In genomic region chr6:122744505-122745249, GRCm38 (mm10) we compare ENCODE assay signal across 24 mouse cellular contexts. TPM values are rescaled to one million over a fixed set of nuclear protein-coding genes. Genes with fewer than 3 reads are reported as not detected.
DNase-seq lines count a peak whose midpoint lies in the region; ATAC-seq lines count a peak whose summit lies in the region.
"Had no signal": no experiment of that assay in that cellular context is flagged by ENCODE, and none has a peak within 500 bp of the region (broad histone marks: within the 10 kb centered on the region; RNA-seq: fewer than 3 reads in every experiment).

No protein-coding gene starts in this region.

- no peak for DNase-seq in frontal cortex, postnatal 14 days (ENCODE audit: low spot score in 2 of 2)
- DNase-seq in lung, postnatal 25 days (ENCODE audit: low spot score) = no peak
- DNase-seq in embryo, embryonic 10 days (ENCODE audit: low spot score) = peak; percentile 35
- DNase-seq in gastrocnemius, postnatal 4 days (ENCODE audit: low spot score in 2 of 2) = no peak
- DNase-seq: adrenal gland, postnatal 25 days; cerebellum, adult 11 months; cerebellum, postnatal 25 days; forebrain, postnatal 0 days; gastrocnemius, adult 2 months; heart, adult 11 months; heart, postnatal 36 days; kidney, adult 11 months; kidney, postnatal 14 days; liver, embryonic 13.5 days; lung, embryonic 14.5 days; midbrain, embryonic 14.5 days; right cerebral cortex, postnatal 14 days; spleen, adult 18-20 months; thymus, postnatal 25 days had no signal

- H3K27ac ChIP-seq in lung, embryonic 16.5 days (ENCODE audit: low read length) = no peak overlapping the region
- H3K27ac ChIP-seq: embryonic facial prominence, embryonic 12.5 days; gastrocnemius, adult 2 months; liver, embryonic 13.5 days had no signal

- no peak overlapping the region for H3K4me2 ChIP-seq in lung, embryonic 16.5 days (ENCODE audit: low read depth, low read length)
- H3K4me2 ChIP-seq: embryonic facial prominence, embryonic 12.5 days; liver, embryonic 13.5 days; lung, embryonic 14.5 days had no signal

- no peak overlapping the region for H3K9ac ChIP-seq in lung, embryonic 16.5 days (ENCODE audit: low read length)
- H3K9ac ChIP-seq: embryonic facial prominence, embryonic 12.5 days; forebrain, postnatal 0 days; liver, embryonic 13.5 days; lung, embryonic 14.5 days had no signal

- no peak overlapping the region for H3K4me3 ChIP-seq in lung, embryonic 16.5 days (ENCODE audit: low read length)
- H3K4me3 ChIP-seq: embryonic facial prominence, embryonic 12.5 days; gastrocnemius, adult 2 months; liver, embryonic 13.5 days; myocyte had no signal

- H3K9me3 ChIP-seq in lung, embryonic 16.5 days (ENCODE audit: control insufficient read depth, low read length) = no peaks in the 10 kb centered on the region
- H3K9me3 ChIP-seq: embryonic facial prominence, embryonic 12.5 days; liver, embryonic 13.5 days had no signal

- 38% methylated on average over 10 of the region's 10 CpGs for WGBS in lung, embryonic 16.5 days

- H3K4me1 ChIP-seq in lung, embryonic 16.5 days (replicated peaks; ENCODE audit: control insufficient read depth, insufficient read depth, low read length) = peaks cover 2% of the 10 kb centered on the region; the same call in 1 of the 2 replicates

- H3K27me3 ChIP-seq in lung, embryonic 16.5 days (ENCODE audit: control insufficient read depth, insufficient read depth, low read depth, low read length) = peaks cover 10% of the 10 kb centered on the region

- H3K36me3 ChIP-seq in lung, embryonic 16.5 days (ENCODE audit: control insufficient read depth, insufficient read depth, low read length) = no peaks in the 10 kb centered on the region
- H3K36me3 ChIP-seq: embryonic facial prominence, embryonic 12.5 days; liver, embryonic 13.5 days had no signal

- 0 out of 2 replicates have a peak, but pooled peaks have one; percentile 6 for ATAC-seq in frontal cortex, adult (ENCODE audit: low TSS enrichment)
- 0 out of 2 replicates have a peak, but pooled peaks have one; percentile 24 for ATAC-seq in lung, embryonic 16.5 days (ENCODE audit: low read depth)
- ATAC-seq in granulocyte monocyte progenitor cell, adult 5-6 weeks (replicated peaks; ENCODE audit: poor library complexity, severe bottlenecking) = no peak
- ATAC-seq: forebrain, postnatal 0 days had no signal

RNA-seq across cellular contexts. Expression of gene Nanog, which starts 37.4 kb away (rescaled TPM):
- 0.28 and 0.54 TPM in 2 replicates for polyA plus RNA-seq in lung, embryonic 16.5 days (2015; fragmentation: Nextera tagmentation; extraction: Ambion mirVana)
- not detected for total RNA-seq in gastrocnemius, postnatal 4 days (2021)
- total RNA-seq in granulocyte monocyte progenitor cell, adult 5-6 weeks (2014; fragmentation: Nextera tagmentation) = not detected in 2 replicates
- total RNA-seq in granulocyte monocyte progenitor cell, adult 5-6 weeks (2017) = not detected in 2 replicates
- total RNA-seq: adrenal gland, postnatal 25 days; forebrain, postnatal 0 days; gastrocnemius, adult 2 months; heart, postnatal 36 days had no signal
- polyA plus RNA-seq: liver, embryonic 13.5 days; midbrain, embryonic 14.5 days had no signal

RNA-seq across cellular contexts. Expression of gene Slc2a3, which starts 56.8 kb away (rescaled TPM):
- 6.9 and 7.5 TPM in 2 replicates for polyA plus RNA-seq in lung, embryonic 16.5 days (2015; fragmentation: Nextera tagmentation; extraction: Ambion mirVana)
- total RNA-seq in gastrocnemius, postnatal 4 days (2021) = 1 to 10 TPM; 2.7 to 4.8 TPM
- 4.7 and 6.5 TPM in 2 replicates for total RNA-seq in granulocyte monocyte progenitor cell, adult 5-6 weeks (2014; fragmentation: Nextera tagmentation)
- 8.4 and 8.8 TPM in 2 replicates for total RNA-seq in granulocyte monocyte progenitor cell, adult 5-6 weeks (2017)
